Mouse (Mus musculus) limb, embryonic 11.5 days (tissue): ENCODE data around the gene Erlin1. TPM values are rescaled to one million over a fixed set of nuclear protein-coding genes. Genes with fewer than 3 reads are reported as not detected.

Source experiments
- ATAC-seq: fragments of 200-750 bp; cut with Nextera tagmentation; 2 replicates; pipeline ENCODE4 v1.8.0; 2017; ENCODE audit warnings: low read depth; ENCODE audit not compliant: insufficient number of reproducible peaks, low FRiP score, low TSS enrichment
- DNase-seq: peaks from one replicate; pipeline ENCODE4 v3.0.0-alpha.2; 2015; ENCODE audit warnings: low spot score
- H3K27ac ChIP-seq: fragments of 300-500 bp; sonication (generic); replicated peaks from 2 replicates; pipeline ENCODE4 v1.5.1; 2014; ENCODE audit warnings: low read depth, mild to moderate bottlenecking, low read length
- H3K27me3 ChIP-seq: fragments of 300-500 bp; sonication (generic); 2 replicates; pipeline ENCODE4 v1.6.1; 2014; ENCODE audit warnings: mild to moderate bottlenecking, low read length, mixed read lengths; ENCODE audit not compliant: control insufficient read depth, insufficient read depth
- H3K36me3 ChIP-seq: fragments of 300-500 bp; sonication (generic); 2 replicates; pipeline ENCODE4 v1.6.1; 2014; ENCODE audit warnings: mild to moderate bottlenecking, low read length, moderate library complexity, mixed read lengths; ENCODE audit not compliant: control insufficient read depth, insufficient read depth
- H3K4me1 ChIP-seq: fragments of 300-500 bp; sonication (generic); 2 replicates; pipeline ENCODE4 v1.6.1; 2014; ENCODE audit warnings: low read length, mixed read lengths; ENCODE audit not compliant: control insufficient read depth, insufficient read depth
- H3K4me2 ChIP-seq: fragments of 300-500 bp; sonication (generic); 2 replicates; pipeline ENCODE4 v1.6.1; 2014; ENCODE audit warnings: low read depth, mild to moderate bottlenecking, moderate library complexity; ENCODE audit not compliant: severe bottlenecking
- H3K4me3 ChIP-seq: fragments of 300-500 bp; sonication (generic); 2 replicates; pipeline ENCODE4 v1.5.1; 2014; ENCODE audit warnings: low read depth, low read length
- H3K9ac ChIP-seq: fragments of 300-500 bp; sonication (generic); 2 replicates; pipeline ENCODE4 v1.6.1; 2014; ENCODE audit warnings: mild to moderate bottlenecking, low read length
- H3K9me3 ChIP-seq: fragments of 300-500 bp; sonication (generic); 2 replicates; pipeline ENCODE4 v1.6.1; 2016; ENCODE audit warnings: low read length; ENCODE audit not compliant: control insufficient read depth
- WGBS: fragments of 180-500 bp; shearing (Covaris S2); extraction: QIAGEN DNeasy Blood & Tissue Kit; methylation state at CpG from one replicate; pipeline ENCODE4 v1.1.7; 2014; 5-methylcytosine and 5-hydroxymethylcytosine counted together
- polyA plus RNA-seq: library from polyadenylated mRNA; unstranded; fragments of >200 nt; fragmentation: Nextera tagmentation; extraction: Ambion mirVana; gene quantifications from 2 replicates; pipeline ENCODE4 v1.2.1, GENCODE M21; 2014

Erlin1 gene
- polyA plus RNA-seq, 1 experiment from 2014 or later: 20.1 TPM

- H3K4me2 ChIP-seq: no peak overlapping the region
- no peaks in the 10 kb centered on the region for H3K4me1 ChIP-seq
- no peak overlapping the region for H3K9ac ChIP-seq
- no peaks in the 10 kb centered on the region for H3K9me3 ChIP-seq
- H3K27me3 ChIP-seq: no peaks in the 10 kb centered on the region
- ATAC-seq: no peak
- DNase-seq: no peak
- H3K27ac ChIP-seq: no peak overlapping the region
- H3K36me3 ChIP-seq: no peaks in the 10 kb centered on the region
- 87% methylated on average over 2 of the region's 2 CpGs for WGBS
- no peak overlapping the region for H3K4me3 ChIP-seq
Observed at GRCm38 (mm10) chr19:44004261-44004660, 65.3 kb downstream of the Erlin1 start.

DNA sequence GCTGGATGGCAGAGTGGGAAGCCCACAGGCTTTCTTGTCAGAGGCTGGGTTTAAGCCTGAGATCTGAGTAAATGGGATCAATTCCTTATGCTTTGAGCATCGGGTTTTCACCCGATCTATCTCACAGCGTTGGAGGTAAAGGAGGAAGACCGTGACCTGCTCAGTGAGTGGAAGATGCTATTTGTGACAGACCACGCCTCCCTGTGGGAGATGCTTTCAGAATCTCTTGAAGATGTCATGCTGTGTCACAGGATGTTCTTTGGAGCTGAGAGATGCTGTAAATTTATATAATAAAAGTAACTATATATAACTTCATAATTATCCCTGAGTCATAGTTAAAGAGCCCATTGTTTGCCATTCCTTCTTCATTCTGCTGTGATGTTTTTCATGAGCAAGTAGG, 68.9 kb downstream of the Erlin1 start:
- Histone ChIP-seq H3K4me3 (no peak overlapping the region), H3K27ac (no peak overlapping the region), H3K4me1 (no peaks in the 10 kb centered on the region), H3K36me3 (no peaks in the 10 kb centered on the region), H3K9ac (no peak overlapping the region), H3K27me3 (no peaks in the 10 kb centered on the region), H3K4me2 (no peak overlapping the region), H3K9me3 (no peaks in the 10 kb centered on the region)
- WGBS: 84% methylated on average over 5 of the region's 5 CpGs
- DNase-seq: no peak
- no peak for ATAC-seq

- H3K27ac ChIP-seq: no peak overlapping the region
- H3K4me1 ChIP-seq: no peaks in the 10 kb centered on the region
- ATAC-seq: no peak
- no peak for DNase-seq
- WGBS: 81% methylated on average over 1 of the region's 1 CpGs
- H3K9ac ChIP-seq: no peak overlapping the region
- no peaks in the 10 kb centered on the region for H3K9me3 ChIP-seq
- H3K36me3 ChIP-seq: no peaks in the 10 kb centered on the region
- no peak overlapping the region for H3K4me3 ChIP-seq
- H3K27me3 ChIP-seq: no peaks in the 10 kb centered on the region
- H3K4me2 ChIP-seq: no peak overlapping the region
Observed at GRCm38 (mm10) chr19:44000061-44000460, 69.5 kb downstream of the Erlin1 start.

GRCm38 (mm10) chr19:43998802-43999527, 70.6 kb downstream of the Erlin1 start:
- H3K4me1 ChIP-seq: no peaks in the 10 kb centered on the region
- no peak for ATAC-seq
- H3K9me3 ChIP-seq: no peaks in the 10 kb centered on the region
- no peak overlapping the region for H3K4me3 ChIP-seq
- no peaks in the 10 kb centered on the region for H3K36me3 ChIP-seq
- DNase-seq: no peak
- H3K4me2 ChIP-seq: no peak overlapping the region
- 75% methylated on average over 11 of the region's 11 CpGs for WGBS
- no peaks in the 10 kb centered on the region for H3K27me3 ChIP-seq
- H3K9ac ChIP-seq: no peak overlapping the region
- H3K27ac ChIP-seq: no peak overlapping the region

GRCm38 (mm10) chr19:43998101-43998500, 71.5 kb downstream of the Erlin1 start:
- no peak overlapping the region for H3K4me3 ChIP-seq
- H3K4me2 ChIP-seq: no peak overlapping the region
- no peak for DNase-seq
- ATAC-seq: no peak
- no peaks in the 10 kb centered on the region for H3K27me3 ChIP-seq
- no peak overlapping the region for H3K27ac ChIP-seq
- no peak overlapping the region for H3K9ac ChIP-seq
- H3K9me3 ChIP-seq: no peaks in the 10 kb centered on the region
- WGBS: 87% methylated on average over 10 of the region's 10 CpGs
- H3K4me1 ChIP-seq: no peaks in the 10 kb centered on the region
- H3K36me3 ChIP-seq: no peaks in the 10 kb centered on the region

DNA sequence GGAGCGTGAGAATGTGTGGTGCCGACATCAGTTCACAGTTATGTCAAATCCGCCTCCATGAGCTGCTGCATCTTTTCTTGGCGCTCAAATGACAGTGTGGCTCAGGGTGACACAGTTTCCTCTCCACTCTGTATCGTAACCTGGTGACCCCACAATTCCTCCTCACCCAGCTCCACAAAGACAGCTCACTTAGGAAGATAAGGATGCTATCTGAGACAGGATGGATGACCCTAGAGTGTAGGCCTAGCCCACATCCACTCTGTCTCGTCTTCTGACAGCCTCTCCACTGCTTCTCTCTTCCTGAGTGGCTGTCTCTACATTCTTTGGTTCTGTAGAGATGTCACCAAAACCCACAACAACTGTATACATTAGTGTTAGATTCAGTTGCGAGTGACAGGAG, 74.2 kb downstream of the Erlin1 start:
- DNase-seq (no peak), ATAC-seq (no peak)
- no peak overlapping the region for H3K9ac ChIP-seq
- no peaks in the 10 kb centered on the region for H3K36me3 ChIP-seq
- no peaks in the 10 kb centered on the region for H3K4me1 ChIP-seq
- no peaks in the 10 kb centered on the region for H3K9me3 ChIP-seq
- no peak overlapping the region for H3K4me3 ChIP-seq
- no peak overlapping the region for H3K4me2 ChIP-seq
- no peaks in the 10 kb centered on the region for H3K27me3 ChIP-seq
- WGBS: 73% methylated on average over 7 of the region's 7 CpGs
- H3K27ac ChIP-seq: no peak overlapping the region

DNA sequence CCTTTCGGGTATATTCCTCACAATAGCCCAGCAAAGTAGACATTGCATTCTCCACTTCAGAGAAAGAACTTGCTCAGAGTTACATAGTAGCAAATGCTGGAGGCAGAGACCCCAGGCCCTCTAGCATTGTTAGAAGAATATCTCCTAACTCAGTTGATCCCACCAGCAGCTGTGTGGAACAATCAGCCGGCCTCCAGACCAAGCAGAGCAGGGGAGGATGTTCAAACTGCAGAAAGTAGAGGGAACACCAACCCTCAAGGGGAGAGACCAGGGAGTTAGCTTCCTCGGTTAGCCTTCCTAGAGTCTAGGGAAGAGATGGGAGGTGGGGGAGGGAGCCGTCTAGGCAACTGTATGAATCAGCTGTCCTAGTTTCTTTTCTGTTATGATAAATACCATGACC, 77.1 kb downstream of the Erlin1 start:
- no peaks in the 10 kb centered on the region for H3K36me3 ChIP-seq
- no peak overlapping the region for H3K4me3 ChIP-seq
- no peak for ATAC-seq
- DNase-seq: no peak
- H3K4me2 ChIP-seq: no peak overlapping the region
- no peaks in the 10 kb centered on the region for H3K27me3 ChIP-seq
- H3K27ac ChIP-seq: no peak overlapping the region
- no peaks in the 10 kb centered on the region for H3K4me1 ChIP-seq
- WGBS: 80% methylated on average over 4 of the region's 4 CpGs
- H3K9ac ChIP-seq: no peak overlapping the region
- H3K9me3 ChIP-seq: no peaks in the 10 kb centered on the region

GRCm38 (mm10) chr19:43990362-43990761, 79.2 kb downstream of the Erlin1 start:
- Histone ChIP-seq H3K27me3 (no peaks in the 10 kb centered on the region), H3K4me3 (no peak overlapping the region), H3K9ac (no peak overlapping the region), H3K27ac (no peak overlapping the region), H3K9me3 (no peaks in the 10 kb centered on the region), H3K36me3 (no peaks in the 10 kb centered on the region), H3K4me1 (no peaks in the 10 kb centered on the region), H3K4me2 (no peak overlapping the region)
- WGBS: 83% methylated on average over 8 of the region's 8 CpGs
- no peak for DNase-seq
- no peak for ATAC-seq
